Mouse (Mus musculus) mouse embryonic stem cell (cell line): ENCODE results near the gene Tacc3.

ENCODE experiments used
- in situ Hi-C, 2 experiments: fragments of 300-500 bp; cut with MboI; formaldehyde crosslinking; loops; 1 replicate in 1 of 2; 3 replicates in 1 of 2; pipeline ENCODE4 v1.14.3; 2019 to 2020; ENCODE audit warnings: low sequenced_read_pairs in 2 of 2, low pct_unique_long_range_greater_than_20kb in 1 of 2, mixed read lengths in 1 of 2; ENCODE audit not compliant: unreplicated experiment in 1 of 2

The Tacc3 gene

GRCm38 (mm10) chr5:33651921-33652782 lies 5.8 kb upstream of the Tacc3 start, which contains the start of gene Slbp:
TSS of gene Slbp (minus strand) at chr5:33652574.
- in situ Hi-C loops: no loop called here

GRCm38 (mm10) chr5:33652783-33653173 lies 5.2 kb upstream of the Tacc3 start:
- in situ Hi-C loops: no loop called here

- in situ Hi-C loops: no loop called here
Observed at GRCm38 (mm10) chr5:33654424-33654823, 3.5 kb upstream of the Tacc3 start.

GRCm38 (mm10) chr5:33655251-33655840 lies 2.6 kb upstream of the Tacc3 start:
- in situ Hi-C loops: no loop called here

- in situ Hi-C loops: no loop called here
Observed at GRCm38 (mm10) chr5:33656739-33657138, 1.2 kb upstream of the Tacc3 start.

- in situ Hi-C loops: no loop called here
Observed at GRCm38 (mm10) chr5:33657251-33657786, 609 bp upstream of the Tacc3 start.

GRCm38 (mm10) chr5:33658664-33659050 lies 729 bp downstream of the Tacc3 start:
- in situ Hi-C loops: no loop called here

GRCm38 (mm10) chr5:33668223-33668622 lies 10.3 kb downstream of the Tacc3 start:
- in situ Hi-C loops: no loop called here

GRCm38 (mm10) chr5:33671659-33672058 lies 13.7 kb downstream of the Tacc3 start:
- in situ Hi-C loops: no loop called here

GRCm38 (mm10) chr5:33674439-33674838 lies 16.5 kb downstream of the Tacc3 start:
- in situ Hi-C loops: no loop called here

- in situ Hi-C loops: loop anchor here in 1 of 2 experiments (5.0 kb wide), 1 partner anchor 66 kb away; no protein-coding TSS in a partner anchor
Observed at GRCm38 (mm10) chr5:33675964-33676363, 18.0 kb downstream of the Tacc3 start.

GRCm38 (mm10) chr5:33678244-33678643 lies 20.3 kb downstream of the Tacc3 start:
- in situ Hi-C loops: loop anchor here in 1 of 2 experiments (5.0 kb wide), 1 partner anchor 64 kb away; no protein-coding TSS in a partner anchor

GRCm38 (mm10) chr5:33681044-33681443 lies 23.1 kb downstream of the Tacc3 start:
- in situ Hi-C loops: no loop called here

GRCm38 (mm10) chr5:33681611-33682388 lies 23.9 kb downstream of the Tacc3 start:
- in situ Hi-C loops: no loop called here

GRCm38 (mm10) chr5:33682963-33683362 lies 25.0 kb downstream of the Tacc3 start:
- in situ Hi-C loops: no loop called here

GRCm38 (mm10) chr5:33683897-33684652 lies 26.1 kb downstream of the Tacc3 start:
- in situ Hi-C loops: no loop called here

- in situ Hi-C loops: no loop called here
Observed at GRCm38 (mm10) chr5:33684932-33685331, 27.0 kb downstream of the Tacc3 start.

GRCm38 (mm10) chr5:33687142-33687541 lies 29.2 kb downstream of the Tacc3 start:
- in situ Hi-C loops: no loop called here
